Mouse (Mus musculus): Measurements from ENCODE around the gene Gng2.

DNA sequence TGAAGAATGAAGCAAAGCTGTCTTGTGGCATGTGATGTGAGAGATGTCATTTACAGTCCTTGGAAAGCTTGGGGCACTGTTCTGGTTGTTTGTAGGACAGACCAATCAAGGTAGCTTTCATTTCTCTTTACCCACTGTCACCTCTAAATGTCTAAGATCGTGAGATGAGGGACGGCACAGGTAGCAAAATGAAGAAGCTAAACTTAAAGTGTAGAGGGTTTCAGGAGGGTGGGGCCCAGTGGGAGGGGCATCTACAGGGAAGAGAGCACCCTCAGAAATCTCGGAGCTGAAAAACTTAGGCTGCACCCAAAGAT lies 16.1 kb upstream of the Gng2 start:
- TF ChIP-seq KAT2A (conservative IDR thresholded peaks at IDR 0.05; ENCODE audit: low read depth, low read length) (no peak), TCF12 (IDR thresholded peaks at IDR 0.05; ENCODE audit: low read depth, low read length) (no peak), POLR2AphosphoS2 (IDR thresholded peaks at IDR 0.05; ENCODE audit: low read length) (no peak), MXI1 (IDR thresholded peaks at IDR 0.05; ENCODE audit: low read depth, low read length) (no peak), GABPA (IDR thresholded peaks at IDR 0.05; ENCODE audit: low read depth, low read length) (no peak)
